Mouse (Mus musculus) midbrain, embryonic 11.5 days (tissue): Measurements from ENCODE around the gene Gm9944. TPM values are rescaled to one million over a fixed set of nuclear protein-coding genes. Genes with fewer than 3 reads are reported as not detected.

ENCODE experiments used
- ATAC-seq: fragments of 200-750 bp; cut with Nextera tagmentation; 2 replicates; pipeline ENCODE4 v1.8.0; 2017; ENCODE audit warnings: moderate TSS enrichment, moderate library complexity; ENCODE audit not compliant: low FRiP score
- DNase-seq: peaks from one replicate; pipeline ENCODE4 v3.0.0; 2015; ENCODE audit warnings: low spot score; ENCODE audit errors: missing footprints
- H3K27ac ChIP-seq: fragments of 300-500 bp; sonication (generic); 2 replicates; pipeline ENCODE4 v1.5.1; 2014; ENCODE audit warnings: low read depth, low read length
- H3K27me3 ChIP-seq: fragments of 300-500 bp; sonication (generic); 2 replicates; pipeline ENCODE4 v1.6.1; 2014; ENCODE audit warnings: mild to moderate bottlenecking, low read length, moderate library complexity, mixed read lengths; ENCODE audit not compliant: control insufficient read depth, insufficient read depth
- H3K36me3 ChIP-seq: fragments of 300-500 bp; sonication (generic); 2 replicates; pipeline ENCODE4 v1.6.1; 2014; ENCODE audit warnings: mild to moderate bottlenecking, low read length, moderate library complexity, mixed read lengths; ENCODE audit not compliant: control insufficient read depth, insufficient read depth
- H3K4me1 ChIP-seq: fragments of 300-500 bp; sonication (generic); 2 replicates; pipeline ENCODE4 v1.6.1; 2014; ENCODE audit warnings: low read length; ENCODE audit not compliant: control insufficient read depth, insufficient read depth
- H3K4me2 ChIP-seq: fragments of 300-500 bp; sonication (generic); 2 replicates; pipeline ENCODE4 v1.6.1; 2014; ENCODE audit warnings: mild to moderate bottlenecking, moderate library complexity
- H3K4me3 ChIP-seq: fragments of 300-500 bp; sonication (generic); 2 replicates; pipeline ENCODE4 v1.5.1; 2014; ENCODE audit warnings: low read depth, low read length
- H3K9ac ChIP-seq: fragments of 300-500 bp; sonication (generic); 2 replicates; pipeline ENCODE4 v1.6.1; 2014; ENCODE audit warnings: low read length
- H3K9me3 ChIP-seq: fragments of 300-500 bp; sonication (generic); 2 replicates; pipeline ENCODE4 v1.6.1; 2016; ENCODE audit warnings: low read length; ENCODE audit not compliant: control insufficient read depth
- WGBS: fragments of 180-500 bp; shearing (Covaris S2); extraction: QIAGEN DNeasy Blood & Tissue Kit; methylation state at CpG from one replicate; pipeline ENCODE4 v1.1.7; 2014; 5-methylcytosine and 5-hydroxymethylcytosine counted together
- polyA plus RNA-seq: library from polyadenylated mRNA; unstranded; fragments of >200 nt; fragmentation: Nextera tagmentation; extraction: Ambion mirVana; gene quantifications from 2 replicates; pipeline ENCODE4 v1.2.1, GENCODE M21; 2014

The Gm9944 gene
- polyA plus RNA-seq = not detected in 2 replicates

DNA sequence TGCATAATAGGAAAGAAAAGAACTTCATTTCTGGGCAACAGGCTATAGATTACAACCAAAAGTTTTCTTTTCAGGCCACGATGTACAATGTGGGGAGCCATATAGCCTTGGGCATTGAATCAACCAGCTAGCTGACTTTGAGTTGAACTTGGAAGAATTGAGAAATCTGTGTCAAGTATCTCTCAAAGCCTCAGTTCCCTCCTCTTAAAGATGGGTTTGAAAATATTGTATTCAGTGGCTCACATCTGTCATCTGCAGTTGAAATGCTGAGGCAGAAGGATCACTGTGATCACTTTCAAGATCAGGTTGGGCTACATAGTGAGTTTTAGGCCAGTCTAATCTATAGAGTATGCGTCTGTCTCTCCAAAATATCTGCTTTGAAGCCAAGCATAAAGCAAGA lies at the start of gene Gm9944:
Gene Gm9944 (minus strand): TSS at position 101 of the 400 bp plus-strand sequence.
- no peaks in the 10 kb centered on the region for H3K36me3 ChIP-seq
- no peak for ATAC-seq
- no peak within 1 kb of the TSS for H3K9ac ChIP-seq
- no peak within 1 kb of the TSS for H3K4me3 ChIP-seq
- H3K27me3 ChIP-seq = no peaks in the 10 kb centered on the region
- no peak within 1 kb of the TSS for H3K27ac ChIP-seq
- peaks cover 14% of the 10 kb centered on the region; the same call in 1 of the 2 replicates for H3K9me3 ChIP-seq
- H3K4me1 ChIP-seq = no peaks in the 10 kb centered on the region
- WGBS = 73% methylated on average over 2 of the region's 2 CpGs
- no peak within 1 kb of the TSS for H3K4me2 ChIP-seq
- no peak for DNase-seq

DNA sequence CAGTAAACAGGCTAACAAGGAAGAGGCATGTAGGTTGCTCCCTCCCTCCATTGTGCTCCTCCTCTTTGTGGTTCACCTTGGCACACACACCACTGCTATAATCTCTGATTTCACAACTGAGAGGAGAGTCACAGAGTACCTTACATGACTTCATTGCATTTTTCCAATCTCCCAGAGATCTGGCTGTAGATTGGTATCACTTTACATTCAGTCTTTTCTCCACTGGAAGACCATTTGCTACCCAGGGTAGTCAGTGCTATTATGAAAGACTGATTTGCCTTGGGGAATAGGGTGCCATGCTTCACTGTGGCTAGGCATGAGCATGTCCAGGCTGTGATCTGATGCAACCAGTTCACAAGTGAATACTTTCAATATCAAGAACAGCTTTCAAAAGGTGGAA lies 40.2 kb upstream of the Gm9944 start:
- H3K4me1 ChIP-seq = no peaks in the 10 kb centered on the region
- no peak overlapping the region for H3K4me3 ChIP-seq
- H3K9me3 ChIP-seq = peaks cover 5% of the 10 kb centered on the region; the same call in 1 of the 2 replicates
- no peak overlapping the region for H3K9ac ChIP-seq
- no peak overlapping the region for H3K4me2 ChIP-seq
- H3K27ac ChIP-seq = no peak overlapping the region
- ATAC-seq (no peak), DNase-seq (no peak)
- no peaks in the 10 kb centered on the region for H3K27me3 ChIP-seq
- H3K36me3 ChIP-seq = no peaks in the 10 kb centered on the region

GRCm38 (mm10) chr4:144468091-144468490 lies 15.0 kb upstream of the Gm9944 start:
- peaks cover 9% of the 10 kb centered on the region for H3K9me3 ChIP-seq

GRCm38 (mm10) chr4:144465206-144465605 lies 12.1 kb upstream of the Gm9944 start:
- Histone ChIP-seq H3K4me2 (no peak overlapping the region), H3K27ac (no peak overlapping the region), H3K36me3 (no peaks in the 10 kb centered on the region), H3K9me3 (peaks cover 4% of the 10 kb centered on the region), H3K4me3 (no peak overlapping the region), H3K27me3 (no peaks in the 10 kb centered on the region), H3K4me1 (no peaks in the 10 kb centered on the region), H3K9ac (no peak overlapping the region)
- 83% methylated on average over 2 of the region's 2 CpGs for WGBS
- no peak for ATAC-seq
- DNase-seq = no peak

More at GRCm38 (mm10) chr4:144468091-144468490, 15.0 kb upstream of the Gm9944 start:
- Histone ChIP-seq H3K27ac (no peak overlapping the region), H3K9ac (no peak overlapping the region), H3K36me3 (no peaks in the 10 kb centered on the region), H3K27me3 (no peaks in the 10 kb centered on the region), H3K4me2 (no peak overlapping the region), H3K4me1 (no peaks in the 10 kb centered on the region), H3K4me3 (no peak overlapping the region)
- ATAC-seq (no peak), DNase-seq (no peak)
- 50% methylated on average over 1 of the region's 1 CpGs for WGBS

DNA sequence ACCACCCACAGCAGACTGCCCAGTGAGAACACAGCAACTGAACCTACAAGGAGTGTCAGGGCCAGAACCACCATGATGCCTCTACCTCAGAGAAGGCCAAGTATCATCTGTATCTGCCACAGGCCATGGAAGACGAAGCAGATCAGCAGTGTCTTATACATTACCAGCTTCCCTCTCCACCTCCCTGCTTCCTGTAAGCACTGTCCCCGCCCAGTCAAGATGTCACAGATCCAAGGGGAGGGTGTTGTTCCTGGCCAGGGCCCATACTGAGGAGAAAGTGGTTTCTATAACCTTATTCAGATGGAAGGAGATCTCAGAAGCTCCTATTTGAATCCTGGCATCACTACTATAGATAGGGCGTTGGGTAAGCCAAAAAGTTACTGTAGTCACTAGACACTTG lies 10.5 kb upstream of the Gm9944 start, which contains the start of gene Aadacl3:
Gene Aadacl3 (minus strand): TSS at position 101 of the 400 bp plus-strand sequence.
- Histone ChIP-seq H3K4me3 (no peak within 1 kb of the TSS), H3K4me2 (no peak within 1 kb of the TSS), H3K9ac (no peak within 1 kb of the TSS), H3K27ac (no peak within 1 kb of the TSS), H3K27me3 (no peaks in the 10 kb centered on the region), H3K36me3 (no peaks in the 10 kb centered on the region), H3K4me1 (no peaks in the 10 kb centered on the region), H3K9me3 (peaks cover 4% of the 10 kb centered on the region)
- ATAC-seq = no peak
- 68% methylated on average over 3 of the region's 3 CpGs for WGBS
- no peak for DNase-seq

GRCm38 (mm10) chr4:144448546-144448945 lies 4.6 kb downstream of the Gm9944 start:
- Histone ChIP-seq H3K4me2 (no peak overlapping the region), H3K9me3 (no peaks in the 10 kb centered on the region; the same call in 1 of the 2 replicates), H3K36me3 (no peaks in the 10 kb centered on the region), H3K4me1 (no peaks in the 10 kb centered on the region), H3K9ac (no peak overlapping the region), H3K4me3 (no peak overlapping the region), H3K27me3 (no peaks in the 10 kb centered on the region), H3K27ac (no peak overlapping the region)
- 83% methylated on average over 2 of the region's 2 CpGs for WGBS
- DNase-seq (no peak), ATAC-seq (no peak)

DNA sequence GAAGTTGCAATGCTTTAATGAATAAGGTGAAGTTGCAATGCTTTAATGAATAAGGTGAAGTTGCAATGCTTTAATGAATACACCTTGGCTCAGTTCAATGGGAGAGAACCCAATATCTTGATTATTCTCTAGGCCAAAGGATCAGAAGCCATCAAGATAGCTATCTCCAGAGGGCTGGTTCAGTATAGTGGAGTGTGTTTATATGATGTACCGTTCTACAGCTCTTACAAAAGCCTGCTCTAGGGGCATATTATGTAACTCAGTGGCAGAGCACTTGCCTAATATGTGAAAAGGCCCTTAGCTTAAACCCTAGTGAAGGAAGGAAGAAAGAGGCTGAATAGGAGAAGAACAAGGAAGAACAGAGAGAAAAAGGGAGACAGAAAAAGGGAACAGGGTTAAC lies 11.5 kb downstream of the Gm9944 start:
- no peak for ATAC-seq
- Histone ChIP-seq H3K9me3 (0 out of 2 replicates have a peak, but pooled peaks cover 3% of the 10 kb centered on the region), H3K36me3 (no peaks in the 10 kb centered on the region), H3K27me3 (no peaks in the 10 kb centered on the region), H3K4me1 (no peaks in the 10 kb centered on the region), H3K4me3 (no peak overlapping the region), H3K4me2 (no peak overlapping the region), H3K27ac (no peak overlapping the region), H3K9ac (no peak overlapping the region)
- DNase-seq = no peak
- 83% methylated on average over 1 of the region's 1 CpGs for WGBS

DNA sequence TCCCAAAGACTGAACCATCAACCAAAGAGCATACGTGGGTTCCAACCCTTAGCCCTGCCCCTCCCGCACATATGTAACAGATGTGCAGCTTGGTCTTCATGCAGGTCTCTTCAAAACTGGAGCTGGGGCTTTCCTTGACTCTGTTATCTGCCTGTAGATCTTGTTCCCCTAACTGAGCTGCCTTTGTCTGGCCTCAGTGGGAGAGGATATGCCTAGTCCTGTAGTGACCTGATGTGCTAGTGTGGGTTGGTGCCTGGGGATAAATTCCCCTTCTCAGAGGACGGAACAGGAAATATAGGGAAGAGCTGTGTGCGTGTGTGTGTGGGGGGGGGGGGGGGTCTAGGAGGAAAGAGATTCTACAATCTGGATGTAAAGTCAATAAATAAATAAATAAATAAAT lies 12.0 kb downstream of the Gm9944 start:
- DNase-seq (no peak), ATAC-seq (no peak)
- Histone ChIP-seq H3K4me1 (no peaks in the 10 kb centered on the region), H3K9me3 (peaks cover 3% of the 10 kb centered on the region; the same call in 1 of the 2 replicates), H3K4me2 (no peak overlapping the region), H3K27ac (no peak overlapping the region), H3K9ac (no peak overlapping the region), H3K27me3 (no peaks in the 10 kb centered on the region), H3K36me3 (no peaks in the 10 kb centered on the region), H3K4me3 (no peak overlapping the region)
- WGBS = 86% methylated on average over 4 of the region's 4 CpGs

- ATAC-seq (no peak), DNase-seq (no peak)
- Histone ChIP-seq H3K9me3 (peaks cover 6% of the 10 kb centered on the region; the same call in 1 of the 2 replicates), H3K27me3 (no peaks in the 10 kb centered on the region), H3K4me3 (no peak within 1 kb of the TSS), H3K9ac (no peak within 1 kb of the TSS), H3K4me1 (no peaks in the 10 kb centered on the region), H3K4me2 (no peak within 1 kb of the TSS), H3K36me3 (no peaks in the 10 kb centered on the region), H3K27ac (no peak within 1 kb of the TSS)
These were observed 14.4 kb downstream of the Gm9944 start, which contains the start of gene 1700012P22Rik for GRCm38 (mm10) chr4:144438672-144439071. 1700012P22Rik (minus strand) TSS chr4:144438772.
